Mouse (Mus musculus) gastrocnemius, adult 2 months (tissue): Measurements from ENCODE around the gene Zswim5. TPM values are rescaled to one million over a fixed set of nuclear protein-coding genes. Genes with fewer than 3 reads are reported as not detected.
"Not testable (repeated sequence)": the region's sequence is repeated elsewhere in the genome, so short reads cannot be mapped to it uniquely, and the experiment has no call there.

ENCODE experiments used
- DNase-seq: peaks from one replicate; pipeline ENCODE4 v3.0.0; 2022
- H3K27ac ChIP-seq: fragments of 200-600 bp; 2 replicates; pipeline ENCODE4 v1.8.1; 2022; ENCODE audit warnings: mild to moderate bottlenecking
- H3K4me3 ChIP-seq: fragments of 200-600 bp; 2 replicates; pipeline ENCODE4 v1.8.1; 2022; ENCODE audit warnings: mild to moderate bottlenecking, moderate library complexity
- CTCF ChIP-seq: fragments of 200-600 bp; IDR thresholded peaks from 2 replicates; pipeline ENCODE4 v1.8.1; 2022; ENCODE audit warnings: antibody characterized with exemption, mild to moderate bottlenecking, moderate library complexity
- intact Hi-C: fragments of 180-260 bp; cut with DNase I; formaldehyde crosslinking; loops from one replicate; pipeline ENCODE4 v1.15.1; 2025
- long read RNA-seq, 2 experiments: library from polyadenylated mRNA; stranded (forward); transcript quantifications; one replicate each; pipeline ENCODE4 v2.0.0; 2021
- total RNA-seq, 2 experiments: library from RNA; stranded (reverse); gene quantifications; 2 replicates each; pipeline ENCODE4 v1.2.3; 2021

Gene Zswim5
- under 1 TPM in 1 of 2 experiments, not detected in 1; 0.14 TPM for total RNA-seq
- long read RNA-seq, experiment 1, full-length matches to known transcripts: 1 of 1 reads
- long read RNA-seq, experiment 1, partial matches to known transcripts: 0 of 1 reads
- long read RNA-seq, experiment 1, other reads (novel, unspliced or antisense): 0 of 1 reads
- long read RNA-seq, experiment 2: 0 reads

GRCm38 (mm10) chr4:116876995-116877728, at the start of gene Zswim5:
Zswim5 (plus strand) TSS chr4:116877376.
- H3K4me3 ChIP-seq: peak within 1 kb of the TSS; percentile 88
- peak; percentile 64 for DNase-seq
- no peak for TF ChIP-seq CTCF
- no peak within 1 kb of the TSS for H3K27ac ChIP-seq
- intact Hi-C loops: no loop called here

- no peak for DNase-seq
- intact Hi-C loops: loop anchor here (2.0 kb wide), 2 partner anchors 165 to 313 kb away; no protein-coding TSS in a partner anchor
- peak; percentile 78 for TF ChIP-seq CTCF
Observed at GRCm38 (mm10) chr4:116827819-116828218, 49.4 kb upstream of the Zswim5 start.

GRCm38 (mm10) chr4:116829364-116830069, 47.7 kb upstream of the Zswim5 start:
- no peak for TF ChIP-seq CTCF
- no peak overlapping the region for H3K4me3 ChIP-seq
- no peak overlapping the region for H3K27ac ChIP-seq
- intact Hi-C loops: loop anchor here (2.0 kb wide), 1 partner anchor 311 kb away; no protein-coding TSS in a partner anchor
- no peak for DNase-seq

More at GRCm38 (mm10) chr4:116827819-116828218, 49.4 kb upstream of the Zswim5 start:
- Histone ChIP-seq H3K27ac (no peak overlapping the region), H3K4me3 (no peak overlapping the region)

GRCm38 (mm10) chr4:116830070-116830368, 47.2 kb upstream of the Zswim5 start:
- no peak for DNase-seq
- intact Hi-C loops: no loop called here

GRCm38 (mm10) chr4:116838999-116839398, 38.2 kb upstream of the Zswim5 start:
- intact Hi-C loops: no loop called here
- no peak overlapping the region for H3K27ac ChIP-seq
- TF ChIP-seq CTCF: no peak
- H3K4me3 ChIP-seq: no peak overlapping the region
- no peak for DNase-seq

More at GRCm38 (mm10) chr4:116830070-116830368, 47.2 kb upstream of the Zswim5 start:
- no peak overlapping the region for H3K4me3 ChIP-seq
- TF ChIP-seq CTCF: no peak
- H3K27ac ChIP-seq: no peak overlapping the region

GRCm38 (mm10) chr4:116840096-116840495, 37.1 kb upstream of the Zswim5 start:
- H3K27ac ChIP-seq, H3K4me3 ChIP-seq, DNase-seq, intact Hi-C loops: not testable (repeated sequence)

- intact Hi-C loops: no loop called here
- DNase-seq: no peak
- no peak for TF ChIP-seq CTCF
- Histone ChIP-seq H3K27ac (no peak overlapping the region), H3K4me3 (no peak overlapping the region)
Observed at GRCm38 (mm10) chr4:116840841-116841240, 36.3 kb upstream of the Zswim5 start.

GRCm38 (mm10) chr4:116844324-116844723, 32.9 kb upstream of the Zswim5 start:
- no peak for DNase-seq
- Histone ChIP-seq H3K27ac (no peak overlapping the region), H3K4me3 (no peak overlapping the region)
- intact Hi-C loops: no loop called here
- TF ChIP-seq CTCF: no peak

GRCm38 (mm10) chr4:116849901-116850300, 27.3 kb upstream of the Zswim5 start:
- no peak for DNase-seq
- no peak for TF ChIP-seq CTCF
- Histone ChIP-seq H3K4me3 (no peak overlapping the region), H3K27ac (no peak overlapping the region)
- intact Hi-C loops: no loop called here

- intact Hi-C loops: no loop called here
- no peak overlapping the region for H3K27ac ChIP-seq
Observed at GRCm38 (mm10) chr4:116854286-116854685, 22.9 kb upstream of the Zswim5 start.

GRCm38 (mm10) chr4:116857203-116857602, 20.0 kb upstream of the Zswim5 start:
- no peak overlapping the region for H3K4me3 ChIP-seq
- H3K27ac ChIP-seq: no peak overlapping the region
- DNase-seq: no peak
- TF ChIP-seq CTCF: no peak
- intact Hi-C loops: no loop called here

More at GRCm38 (mm10) chr4:116854286-116854685, 22.9 kb upstream of the Zswim5 start:
- TF ChIP-seq CTCF: no peak
- no peak overlapping the region for H3K4me3 ChIP-seq
- no peak for DNase-seq

GRCm38 (mm10) chr4:116859711-116860110, 17.5 kb upstream of the Zswim5 start:
- intact Hi-C loops: no loop called here
- Histone ChIP-seq H3K4me3 (no peak overlapping the region), H3K27ac (no peak overlapping the region)
- no peak for TF ChIP-seq CTCF
- DNase-seq: no peak

GRCm38 (mm10) chr4:116862023-116862422, 15.2 kb upstream of the Zswim5 start:
- DNase-seq: no peak
- no peak overlapping the region for H3K4me3 ChIP-seq
- no peak for TF ChIP-seq CTCF
- no peak overlapping the region for H3K27ac ChIP-seq
- intact Hi-C loops: no loop called here
